Mouse (Mus musculus) layer of hippocampus, adult 2 months (tissue): ENCODE results near the gene Smad3. TPM values are rescaled to one million over a fixed set of nuclear protein-coding genes. Genes with fewer than 3 reads are reported as not detected.
A peak's percentile ranks its signal among the peaks of the same experiment; 100 is the strongest.

Experiments used
- DNase-seq, 2 experiments: peaks; one replicate each; pipeline ENCODE4 v3.0.0; 2022; ENCODE audit warnings: low spot score in 2 of 2
- H3K27ac ChIP-seq: fragments of 200-600 bp; 2 replicates; pipeline ENCODE4 v1.8.1; 2022
- H3K4me3 ChIP-seq: fragments of 200-600 bp; 2 replicates; pipeline ENCODE4 v1.8.1; 2022; ENCODE audit warnings: mild to moderate bottlenecking
- CTCF ChIP-seq: fragments of 200-600 bp; conservative IDR thresholded peaks from 2 replicates; pipeline ENCODE4 v1.8.1; 2022; ENCODE audit warnings: antibody characterized with exemption, mild to moderate bottlenecking, moderate library complexity
- total RNA-seq, 2 experiments: library from RNA; stranded (reverse); gene quantifications; 2 replicates each; pipeline ENCODE4 v1.2.3; 2021

The Smad3 gene
- total RNA-seq, 2 experiments from 2014 or later: 48.7 to 49.6 TPM

GRCm38 (mm10) chr9:63750360-63750974 lies 7.3 kb downstream of the Smad3 start:
- no peak for TF ChIP-seq CTCF
- H3K4me3 ChIP-seq: no peak overlapping the region
- no peak for DNase-seq
- H3K27ac ChIP-seq: no peak overlapping the region

- no peak for TF ChIP-seq CTCF
- H3K4me3 ChIP-seq: no peak overlapping the region
- peak overlapping the region; percentile 28; the same call in 1 of the 2 replicates for H3K27ac ChIP-seq
- no peak for DNase-seq
Observed at GRCm38 (mm10) chr9:63749296-63749915, 8.4 kb downstream of the Smad3 start.

DNA sequence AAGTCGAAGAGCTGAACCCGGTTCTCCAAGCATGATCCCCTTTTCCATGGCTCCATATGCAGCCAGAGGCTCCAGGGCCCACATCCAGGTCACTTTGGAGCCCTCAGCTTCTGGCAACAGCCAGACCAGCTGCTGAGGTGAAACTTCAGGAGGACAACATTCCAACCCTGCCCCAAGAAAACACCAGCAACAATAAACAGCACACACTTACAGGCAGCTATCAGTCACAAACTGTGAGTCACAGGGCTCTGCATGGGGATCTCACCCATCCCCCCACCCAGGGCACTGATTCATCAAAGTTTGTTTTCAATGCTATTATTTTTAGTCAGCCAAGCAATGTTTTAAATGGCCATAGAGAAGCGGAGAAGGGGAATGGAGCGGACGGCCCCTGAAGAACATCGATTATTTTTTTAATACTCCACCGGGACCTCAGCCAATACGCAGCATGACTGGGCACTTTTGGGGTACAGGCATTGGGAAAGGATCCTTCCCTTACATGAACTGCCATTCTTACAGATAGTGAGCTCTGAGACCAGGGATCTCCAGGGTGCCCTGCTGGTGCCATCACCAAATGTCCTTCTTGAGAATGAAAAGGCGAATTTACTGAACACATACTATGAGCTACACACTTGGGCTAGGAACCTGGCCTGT lies 10.0 kb downstream of the Smad3 start:
- no peak for TF ChIP-seq CTCF
- H3K27ac ChIP-seq: peak overlapping the region; percentile 43; the same call in 1 of the 2 replicates
- H3K4me3 ChIP-seq: no peak overlapping the region
- no peak for DNase-seq

- no peak for DNase-seq
- no peak overlapping the region for H3K4me3 ChIP-seq
- TF ChIP-seq CTCF: no peak
- peak overlapping the region; percentile 43; the same call in 1 of the 2 replicates for H3K27ac ChIP-seq
Observed at GRCm38 (mm10) chr9:63746980-63747379, 10.8 kb downstream of the Smad3 start.

- no peak for TF ChIP-seq CTCF
- DNase-seq: no peak
- H3K4me3 ChIP-seq: no peak overlapping the region
- H3K27ac ChIP-seq: peak overlapping the region; percentile 5; the same call in 1 of the 2 replicates
Observed at GRCm38 (mm10) chr9:63745821-63746632, 11.8 kb downstream of the Smad3 start.

DNA sequence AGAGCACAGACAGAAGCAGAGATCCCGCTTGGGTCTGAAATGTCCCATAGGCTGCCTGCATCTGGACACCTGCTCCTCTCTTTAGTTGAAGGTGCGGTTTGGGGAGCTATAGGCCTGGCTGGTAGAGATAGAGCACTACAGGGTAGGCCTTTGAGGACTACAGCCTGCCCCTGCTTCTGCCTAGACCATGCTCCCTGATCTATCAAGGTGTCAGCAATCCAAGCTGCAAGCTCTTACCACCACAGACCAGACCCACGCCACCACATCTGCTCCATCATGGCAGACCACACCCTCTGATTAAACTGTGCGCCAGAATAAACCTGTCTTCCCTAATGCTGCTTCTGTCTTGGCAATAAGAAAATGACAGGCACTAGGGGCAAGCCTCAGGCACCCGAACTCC lies 13.2 kb downstream of the Smad3 start:
- DNase-seq: no peak
- TF ChIP-seq CTCF: no peak

GRCm38 (mm10) chr9:63743775-63744174 lies 14.0 kb downstream of the Smad3 start:
- no peak for TF ChIP-seq CTCF
- Histone ChIP-seq H3K27ac (peak overlapping the region; percentile 77), H3K4me3 (no peak overlapping the region)
- DNase-seq: no peak

More for the DNA sequence above, 13.2 kb downstream of the Smad3 start:
- H3K4me3 ChIP-seq: no peak overlapping the region
- no peak overlapping the region for H3K27ac ChIP-seq

DNA sequence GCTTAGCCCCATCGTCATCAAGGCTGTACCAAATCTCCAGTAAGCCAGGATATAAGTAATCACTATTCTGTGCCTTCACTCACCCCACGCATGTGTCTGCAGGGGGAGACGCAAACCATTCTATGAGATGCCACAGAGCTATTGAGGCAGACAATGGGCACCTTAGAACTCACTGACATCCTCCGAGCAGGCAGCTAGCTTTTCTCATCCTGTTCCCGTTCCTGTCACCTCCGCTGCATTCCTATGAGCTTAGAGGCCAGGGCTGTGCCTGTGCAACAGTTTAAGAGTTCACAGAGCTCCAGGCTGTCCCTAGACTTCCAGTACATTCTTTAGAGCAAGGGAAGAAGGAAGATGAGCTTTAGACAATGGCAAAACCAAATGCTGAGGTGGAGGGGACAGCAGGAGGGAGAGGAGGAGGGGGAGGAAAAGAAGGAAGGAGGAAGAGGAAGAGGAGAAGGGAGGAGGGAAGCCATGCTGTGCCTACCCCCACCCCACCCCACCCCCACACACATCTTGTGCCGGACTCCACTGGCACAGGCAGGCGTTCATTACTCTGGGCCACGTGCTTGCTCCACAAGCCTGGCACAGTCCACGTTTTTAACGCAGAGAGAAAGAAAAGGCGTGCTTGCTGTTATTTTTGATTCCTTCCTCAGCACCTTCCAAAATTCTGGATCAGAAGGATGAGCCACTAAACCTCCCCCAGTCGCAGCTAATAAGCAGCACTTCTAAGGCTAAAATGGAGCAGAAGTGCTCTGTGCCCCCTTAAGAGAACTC lies 14.7 kb downstream of the Smad3 start:
- no peak overlapping the region for H3K4me3 ChIP-seq
- DNase-seq: no peak
- TF ChIP-seq CTCF: 0 out of 2 replicates have a peak, but pooled peaks have one; percentile 12
- peak overlapping the region; percentile 77 for H3K27ac ChIP-seq

GRCm38 (mm10) chr9:63742318-63742717 lies 15.5 kb downstream of the Smad3 start:
- Histone ChIP-seq H3K27ac (peak overlapping the region; percentile 71), H3K4me3 (no peak overlapping the region)
- no peak for TF ChIP-seq CTCF
- no peak for DNase-seq

DNA sequence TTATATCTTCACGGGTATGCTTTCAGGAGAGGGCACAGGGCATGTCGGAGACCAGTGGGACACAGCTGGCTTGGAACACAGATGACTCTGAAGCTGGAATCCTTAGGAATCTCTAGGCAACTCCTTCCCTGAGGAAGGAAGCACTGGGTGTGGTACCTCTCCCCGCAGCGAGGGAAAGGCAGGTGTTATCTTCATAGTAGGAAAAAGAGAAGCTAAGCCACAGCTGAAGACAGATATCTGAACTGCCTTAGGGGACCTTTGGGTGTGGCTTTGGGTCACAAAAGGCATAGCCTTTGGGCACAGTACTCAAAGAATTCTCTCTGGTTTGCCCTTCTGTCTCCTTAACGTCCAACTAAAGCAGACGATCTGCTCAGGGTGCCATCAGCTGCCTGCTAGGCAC lies 16.0 kb downstream of the Smad3 start:
- DNase-seq: no peak
- no peak for TF ChIP-seq CTCF
- H3K27ac ChIP-seq: no peak overlapping the region

DNA sequence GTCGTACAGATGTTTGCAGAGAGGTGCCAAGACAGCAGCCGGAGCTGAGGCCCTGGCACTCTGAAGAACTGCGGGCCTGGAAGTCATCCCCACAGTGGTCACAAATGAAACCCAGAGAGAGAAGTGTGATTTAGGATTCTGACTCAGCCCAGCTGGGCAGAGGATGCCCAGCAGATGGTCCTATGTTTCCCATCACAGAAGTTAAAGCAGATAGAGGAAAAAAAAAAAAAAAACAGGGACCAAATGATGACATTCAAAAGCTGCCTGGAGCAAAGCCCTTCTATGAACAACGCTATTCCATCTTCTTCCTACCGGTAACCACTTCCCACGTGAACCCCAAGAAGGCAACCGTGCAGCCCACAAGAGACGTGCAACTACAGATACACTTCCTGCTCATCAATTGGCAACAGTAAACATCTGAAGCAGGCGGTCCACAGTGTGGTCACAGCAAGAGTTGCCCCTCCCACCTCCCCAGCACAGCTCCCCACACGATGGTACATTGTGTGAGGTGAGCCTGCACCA lies 17.4 kb downstream of the Smad3 start:
- no peak for TF ChIP-seq CTCF
- peak overlapping the region; percentile 23; the same call in 1 of the 2 replicates for H3K27ac ChIP-seq
- no peak for DNase-seq
- H3K4me3 ChIP-seq: no peak overlapping the region

More for the DNA sequence above, 16.0 kb downstream of the Smad3 start:
- H3K4me3 ChIP-seq: no peak overlapping the region

DNA sequence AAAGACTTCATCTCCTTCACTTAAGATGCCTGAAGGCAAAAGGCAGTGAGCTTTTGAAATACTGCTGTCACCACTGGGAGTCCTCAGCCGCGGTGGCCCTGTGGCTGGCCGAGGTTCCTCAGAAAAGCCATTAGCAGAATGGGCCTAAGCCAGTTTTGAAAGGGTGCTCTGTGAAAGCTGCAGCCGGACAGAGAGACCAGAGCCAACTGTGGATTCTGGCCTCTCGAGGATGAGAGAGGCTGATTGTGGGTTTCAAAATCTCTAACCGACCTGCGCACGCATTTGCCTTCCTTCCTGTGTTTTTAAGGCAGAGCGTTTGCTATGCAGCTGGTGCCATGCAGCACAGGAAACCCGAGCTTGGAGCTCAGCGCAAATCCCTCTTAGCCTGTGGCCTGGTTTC lies 19.0 kb downstream of the Smad3 start:
- Histone ChIP-seq H3K4me3 (no peak overlapping the region), H3K27ac (no peak overlapping the region)
- no peak for DNase-seq
- TF ChIP-seq CTCF: no peak; the same call in 1 of the 2 replicates
